Mouse (Mus musculus) C2C12 (cell line): ENCODE results near the gene Slc34a1. TPM values are rescaled to one million over a fixed set of nuclear protein-coding genes. Genes with fewer than 3 reads are reported as not detected.
"Not testable (repeated sequence)": the region's sequence is repeated elsewhere in the genome, so short reads cannot be mapped to it uniquely, and the experiment has no call there.

Experiments used
- H3K27me3 ChIP-seq: one replicate; pipeline ENCODE4 v1.6.1; 2011; ENCODE audit not compliant: control insufficient read depth, insufficient read depth, insufficient read length
- H3K36me3 ChIP-seq: one replicate; pipeline ENCODE4 v1.6.1; 2011; ENCODE audit not compliant: control insufficient read depth, insufficient read depth
- H3K4me3 ChIP-seq: one replicate; pipeline ENCODE4 v1.5.1; 2011; ENCODE audit warnings: mild to moderate bottlenecking, control low read depth; ENCODE audit not compliant: poor library complexity, insufficient read depth, severe bottlenecking
- H3K79me2 ChIP-seq: one replicate; pipeline ENCODE4 v1.6.1; 2011; ENCODE audit not compliant: control insufficient read depth, insufficient read depth
- H3K79me3 ChIP-seq: one replicate; pipeline ENCODE4 v1.6.1; 2011; ENCODE audit warnings: low read depth, control low read depth
- H3ac ChIP-seq: one replicate; pipeline ENCODE3; 2011; ENCODE audit warnings: low read depth; ENCODE audit not compliant: control insufficient read depth, insufficient read length
- CEBPB ChIP-seq: IDR thresholded peaks from one replicate; pipeline ENCODE4 v1.6.1; 2011; ENCODE audit warnings: low read depth, mild to moderate bottlenecking, control low read depth, moderate library complexity
- CTCF ChIP-seq: IDR thresholded peaks from one replicate; pipeline ENCODE4 v1.5.1; 2011; ENCODE audit not compliant: control insufficient read depth, insufficient read depth, insufficient read length
- FOSL1 ChIP-seq: IDR thresholded peaks from one replicate; pipeline ENCODE4 v1.8.0; 2011; ENCODE audit warnings: mild to moderate bottlenecking, low read length; ENCODE audit not compliant: poor library complexity, insufficient read depth, severe bottlenecking
- MAX ChIP-seq: IDR thresholded peaks from one replicate; pipeline ENCODE4 v1.6.1; 2011; ENCODE audit warnings: mild to moderate bottlenecking, control low read depth
- MYOD1 ChIP-seq: IDR thresholded peaks from one replicate; pipeline ENCODE4 v1.6.1; 2011; ENCODE audit warnings: low read depth; ENCODE audit not compliant: control insufficient read depth, insufficient read length
- MYOG ChIP-seq: IDR thresholded peaks from one replicate; pipeline ENCODE4 v1.6.1; 2011; ENCODE audit not compliant: control insufficient read depth, insufficient read length; ENCODE audit errors: extremely low read depth
- USF1 ChIP-seq: IDR thresholded peaks from one replicate; pipeline ENCODE4 v1.6.1; 2011; ENCODE audit warnings: low read depth, mild to moderate bottlenecking, control low read depth, moderate library complexity
- polyA plus RNA-seq: library from polyadenylated mRNA; unstranded; fragments of >200 nt; fragmentation: generic; extraction: Trizol; gene quantifications from one replicate; pipeline ENCODE4 v1.2.1, GENCODE M21; 2012; ENCODE audit warnings: missing spikeins

The Slc34a1 gene
- polyA plus RNA-seq, 1 experiment, result not detected

DNA sequence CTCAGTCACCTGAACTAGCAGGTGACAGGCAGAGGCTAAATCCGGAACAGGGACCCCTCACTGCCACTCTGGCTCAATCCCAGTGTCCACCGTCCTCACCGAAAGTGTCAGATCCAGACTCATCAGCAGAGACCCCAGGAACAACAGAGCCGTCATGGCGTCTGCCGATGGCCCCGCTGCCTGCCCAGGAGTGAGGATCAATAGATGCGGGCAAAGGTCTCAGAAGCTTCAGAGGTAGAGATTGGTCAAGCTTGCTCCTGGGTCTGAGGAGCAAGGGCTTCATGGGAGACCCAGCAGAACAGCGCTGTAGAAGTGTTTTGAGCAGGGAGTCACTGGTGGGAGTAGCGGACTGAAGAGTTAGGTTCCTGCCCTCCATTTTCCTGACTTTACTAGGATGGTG, 28.6 kb downstream of the Slc34a1 start, which contains the start of gene F12:
Gene F12 (minus strand): TSS at position 181 of the 400 bp plus-strand sequence.
- no peaks in the 10 kb centered on the region for H3K79me3 ChIP-seq
- H3K36me3 ChIP-seq, result no peaks in the 10 kb centered on the region

DNA sequence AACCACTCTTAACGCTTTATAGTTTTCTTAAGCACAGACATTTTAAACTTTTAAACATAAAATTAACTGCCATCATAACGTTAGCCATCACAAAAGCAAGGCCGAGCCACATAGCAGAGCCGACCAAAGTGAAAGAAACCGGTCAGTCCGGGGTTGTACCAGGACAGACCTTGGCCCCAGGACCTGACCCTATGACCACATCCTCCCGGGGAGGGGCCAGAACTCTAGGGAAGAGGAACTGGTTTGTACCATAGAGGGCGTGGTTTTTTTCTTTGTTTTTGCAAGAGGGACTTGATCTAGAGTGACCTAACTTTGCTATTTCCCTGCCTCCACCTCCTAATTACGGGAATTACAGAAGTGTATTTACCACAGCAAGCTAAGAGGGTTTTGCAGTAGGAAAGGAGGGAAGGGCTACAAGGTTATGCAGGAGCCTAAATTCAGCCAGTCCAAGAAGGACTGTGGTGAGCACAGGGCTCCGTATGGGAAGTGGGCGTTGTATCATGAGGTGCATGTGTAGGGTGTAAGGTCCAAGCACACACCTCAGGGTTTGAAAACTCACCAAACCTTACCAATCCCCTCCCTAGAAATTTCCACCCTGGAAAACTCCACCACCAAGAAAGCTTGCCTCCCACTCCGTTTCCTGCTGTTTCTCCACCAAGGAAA, 31.4 kb downstream of the Slc34a1 start:
- no peaks in the 10 kb centered on the region for H3K79me2 ChIP-seq
- no peaks in the 10 kb centered on the region for H3K79me3 ChIP-seq
- H3K27me3 ChIP-seq, result peaks cover 4% of the 10 kb centered on the region
- no peak overlapping the region for H3K4me3 ChIP-seq
- no peak overlapping the region for H3ac ChIP-seq
- no peaks in the 10 kb centered on the region for H3K36me3 ChIP-seq
- TF ChIP-seq USF1 (no peak), MYOG (no peak), FOSL1 (no peak), CTCF (no peak), CEBPB (no peak), MAX (no peak), MYOD1 (no peak)

More for the DNA sequence above, 28.6 kb downstream of the Slc34a1 start, which contains the start of gene F12:
- Histone ChIP-seq H3K79me2 (no peaks in the 10 kb centered on the region), H3K4me3 (no peak within 1 kb of the TSS), H3ac (no peak within 1 kb of the TSS), H3K27me3 (peaks cover 7% of the 10 kb centered on the region)
- TF ChIP-seq FOSL1 (no peak), CEBPB (no peak), MYOD1 (no peak), USF1 (no peak), MAX (no peak), CTCF (no peak), MYOG (no peak)

DNA sequence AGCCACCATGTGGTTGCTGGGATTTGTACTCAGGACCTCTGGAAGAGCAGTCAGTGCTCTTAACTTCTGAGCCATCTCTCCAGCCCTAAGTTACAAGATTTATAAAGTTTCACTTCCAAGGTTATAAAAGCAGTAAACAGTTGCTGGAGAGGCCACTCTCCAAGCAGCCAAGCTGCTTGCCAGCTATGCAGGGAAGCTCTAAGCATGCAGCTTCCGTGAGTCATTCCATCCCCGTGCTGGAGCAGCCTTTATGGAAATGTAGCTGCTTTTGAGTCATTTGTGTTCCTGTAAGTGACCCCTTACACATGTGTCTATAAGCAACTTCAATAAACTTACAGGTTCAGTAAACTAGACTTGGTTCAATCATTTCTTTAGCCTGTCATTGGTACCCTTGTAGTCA, 32.6 kb downstream of the Slc34a1 start:
- no peaks in the 10 kb centered on the region for H3K79me3 ChIP-seq
- H3K36me3 ChIP-seq, result no peaks in the 10 kb centered on the region
- peaks cover 4% of the 10 kb centered on the region for H3K27me3 ChIP-seq
- H3K79me2 ChIP-seq, result no peaks in the 10 kb centered on the region
- no peak overlapping the region for H3ac ChIP-seq
- no peak for TF ChIP-seq USF1
- no peak for TF ChIP-seq CEBPB
- TF ChIP-seq CTCF, result no peak
- no peak for TF ChIP-seq FOSL1
- no peak for TF ChIP-seq MYOG
- TF ChIP-seq MAX, result no peak
- no peak for TF ChIP-seq MYOD1
- H3K4me3 ChIP-seq, result no peak overlapping the region

DNA sequence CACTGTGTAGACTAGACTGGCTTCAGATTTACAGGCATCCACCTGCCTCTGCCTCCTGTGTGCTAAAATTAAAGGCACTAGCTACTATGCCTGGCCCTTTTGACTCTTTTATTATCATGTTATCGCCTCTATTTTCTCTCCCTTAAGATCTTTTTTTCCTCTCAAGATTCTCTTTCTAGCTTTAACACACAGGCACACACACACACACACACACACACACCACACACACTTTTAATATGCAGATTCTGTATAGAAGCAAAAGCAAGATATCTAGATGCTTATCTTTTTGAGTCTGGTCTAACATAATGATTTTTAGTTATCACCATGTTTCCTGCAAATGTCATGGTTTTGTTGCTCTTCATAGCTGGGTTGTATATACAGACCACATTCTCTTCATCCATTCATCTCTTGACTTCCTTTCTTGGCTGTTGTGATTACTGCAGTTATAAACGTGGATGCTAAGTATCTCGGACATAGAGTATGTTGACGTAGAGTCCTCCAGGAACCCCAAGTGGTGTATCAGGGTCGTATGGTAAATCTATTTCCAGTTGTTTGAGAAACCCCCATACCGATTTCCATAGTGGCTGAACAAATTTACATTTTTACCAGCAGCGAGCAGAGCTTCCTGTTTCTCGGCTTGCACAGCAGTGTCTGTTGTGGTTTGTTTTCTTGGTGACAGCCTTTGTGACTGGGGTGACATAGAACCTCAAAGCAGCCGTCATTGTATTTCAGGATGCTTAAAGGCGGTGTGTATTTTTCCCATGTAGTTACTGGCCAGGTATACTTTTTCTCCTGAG, 34.1 kb downstream of the Slc34a1 start:
- TF ChIP-seq CTCF (no peak), USF1 (no peak), MYOD1 (no peak), MYOG (no peak), FOSL1 (no peak), MAX (no peak), CEBPB (no peak)
- H3K79me2 ChIP-seq, result no peaks in the 10 kb centered on the region

GRCm38 (mm10) chr13:55437111-55437629, 39.2 kb downstream of the Slc34a1 start:
- not testable (repeated sequence) for H3K79me2 ChIP-seq, H3K4me3 ChIP-seq, H3K79me3 ChIP-seq, H3ac ChIP-seq, H3K36me3 ChIP-seq, H3K27me3 ChIP-seq

More for the DNA sequence above, 34.1 kb downstream of the Slc34a1 start:
- Histone ChIP-seq H3ac (no peak overlapping the region), H3K36me3 (no peaks in the 10 kb centered on the region), H3K4me3 (no peak overlapping the region), H3K79me3 (no peaks in the 10 kb centered on the region), H3K27me3 (no peaks in the 10 kb centered on the region)
